Mouse (Mus musculus) megakaryocyte, embryonic 14.5 days (primary cell): Measurements from ENCODE around the gene Nudt8.
"Not testable (repeated sequence)": the region's sequence is repeated elsewhere in the genome, so short reads cannot be mapped to it uniquely, and the experiment has no call there.

ENCODE experiments used
- FLI1 ChIP-seq: IDR thresholded peaks from 2 replicates; pipeline ENCODE4 v1.6.1; 2012; ENCODE audit warnings: low read length, inconsistent platforms, mixed read lengths
- GATA1 ChIP-seq: IDR thresholded peaks from 3 replicates; pipeline ENCODE4 v1.6.1; 2012; ENCODE audit warnings: mixed read lengths, low read length, inconsistent platforms, borderline replicate concordance

DNA sequence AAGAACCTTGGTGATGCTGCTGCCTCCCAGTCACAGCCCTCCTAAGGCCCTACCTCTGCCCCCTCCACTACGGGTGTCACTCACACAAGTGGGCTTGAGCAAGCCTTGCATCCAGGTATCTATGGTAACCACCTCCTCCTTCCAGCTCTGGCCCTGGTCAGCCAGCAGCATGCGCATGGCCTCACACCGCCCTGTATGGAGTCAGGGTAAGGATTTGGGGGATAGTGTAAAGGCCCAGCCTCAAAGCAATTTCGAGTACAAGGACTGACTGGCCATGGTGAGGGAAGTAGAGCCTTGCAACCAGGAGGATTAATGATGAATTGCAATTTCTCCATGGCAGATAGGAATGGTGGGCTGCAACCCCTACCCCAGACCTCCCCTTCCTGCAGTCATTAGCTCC is 41.1 kb downstream of the Nudt8 start:
- TF ChIP-seq GATA1, FLI1: not testable (repeated sequence)
